Mouse (Mus musculus): ENCODE results near the gene Nudt12.

The Nudt12 gene

DNA sequence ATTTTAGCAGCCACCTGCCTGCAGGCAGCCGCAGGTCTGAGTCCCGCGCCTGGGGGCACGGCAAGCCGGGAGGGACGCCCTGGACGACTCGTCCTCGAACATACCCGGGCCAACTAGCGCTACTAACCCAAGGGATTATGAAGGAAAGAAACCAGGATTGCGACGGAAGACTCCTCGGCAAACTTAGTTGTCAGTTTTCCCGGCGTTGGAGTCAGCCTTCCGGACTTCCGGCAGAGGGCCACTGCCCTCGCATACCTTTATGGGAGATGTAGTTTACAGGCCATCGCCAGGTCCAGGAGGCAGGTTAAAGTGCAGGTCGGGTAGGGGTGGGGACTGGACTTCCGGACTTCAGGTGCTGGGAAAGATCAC, at the start of gene Nudt12:
Nudt12 (minus strand) TSS at position 282 of the 369 bp plus-strand sequence.
- in situ Hi-C loops (cut with MboI; ENCODE audit: low pct_unique_long_range_greater_than_20kb in 1 of 2, low sequenced_read_pairs in 2 of 2, unreplicated experiment in 1 of 2), result no loop called here

DNA sequence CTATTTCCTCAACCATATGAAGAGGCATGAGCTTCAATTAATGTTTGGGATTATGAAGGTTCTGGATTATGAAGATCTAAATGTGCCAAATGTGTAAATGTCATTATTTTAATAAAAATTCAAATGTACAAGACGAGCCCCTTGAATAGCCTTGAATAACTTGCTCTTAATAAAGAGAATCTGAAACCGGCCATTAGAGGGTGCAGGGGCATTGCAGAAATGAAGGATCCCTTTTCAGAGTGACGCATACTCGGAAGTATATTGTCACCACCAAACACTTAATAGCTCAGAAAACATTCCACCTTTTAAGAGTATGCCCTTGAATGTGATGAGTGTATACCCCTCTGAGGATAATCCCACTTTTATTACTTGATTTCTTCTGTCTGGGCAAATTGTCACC, 40.1 kb upstream of the Nudt12 start:
- in situ Hi-C loops (cut with MboI; ENCODE audit: low pct_unique_long_range_greater_than_20kb in 1 of 2, low sequenced_read_pairs in 2 of 2, unreplicated experiment in 1 of 2), result no loop called here

DNA sequence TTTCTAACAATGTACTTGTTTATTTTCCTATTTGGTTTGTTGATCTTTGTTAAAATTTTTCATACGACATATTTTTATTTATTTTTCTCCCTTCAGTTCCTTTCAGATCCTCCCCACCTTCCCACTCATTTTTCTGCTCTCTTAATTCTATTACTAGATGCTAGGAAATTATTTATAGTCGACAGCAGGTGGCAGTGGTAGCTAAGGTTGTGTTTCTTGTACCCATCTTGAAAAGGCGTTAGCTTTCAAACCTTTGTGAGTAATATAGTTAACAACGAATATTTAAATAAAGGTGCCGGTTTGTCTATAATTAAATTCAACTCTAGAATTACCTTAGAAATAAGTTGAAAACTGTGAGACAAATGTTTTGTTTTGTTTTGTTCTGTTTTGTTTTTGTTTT, 26.6 kb upstream of the Nudt12 start:
- in situ Hi-C loops (cut with MboI; ENCODE audit: low pct_unique_long_range_greater_than_20kb in 1 of 2, low sequenced_read_pairs in 2 of 2, unreplicated experiment in 1 of 2), result no loop called here

DNA sequence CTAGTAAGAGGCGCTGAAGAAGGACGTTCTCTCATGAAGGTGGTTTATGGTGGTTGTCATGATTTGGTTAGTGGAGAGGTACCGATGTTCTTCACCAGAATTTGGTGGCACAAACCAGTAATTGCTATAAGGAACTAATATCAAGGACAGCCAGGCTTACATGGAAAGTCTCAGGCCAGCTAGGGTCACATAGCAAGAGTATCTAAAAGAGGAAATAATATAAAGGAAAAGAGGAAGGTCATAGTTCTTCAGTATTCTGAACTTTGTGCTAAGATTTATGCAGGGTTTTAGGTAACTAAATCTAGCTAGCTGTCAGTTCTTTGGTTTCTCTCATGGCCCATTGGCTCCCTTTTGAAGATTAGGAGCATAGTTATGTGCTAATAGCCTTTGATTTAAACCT, 20.3 kb upstream of the Nudt12 start:
- in situ Hi-C loops (cut with MboI; ENCODE audit: low pct_unique_long_range_greater_than_20kb in 1 of 2, low sequenced_read_pairs in 2 of 2, unreplicated experiment in 1 of 2), result no loop called here

DNA sequence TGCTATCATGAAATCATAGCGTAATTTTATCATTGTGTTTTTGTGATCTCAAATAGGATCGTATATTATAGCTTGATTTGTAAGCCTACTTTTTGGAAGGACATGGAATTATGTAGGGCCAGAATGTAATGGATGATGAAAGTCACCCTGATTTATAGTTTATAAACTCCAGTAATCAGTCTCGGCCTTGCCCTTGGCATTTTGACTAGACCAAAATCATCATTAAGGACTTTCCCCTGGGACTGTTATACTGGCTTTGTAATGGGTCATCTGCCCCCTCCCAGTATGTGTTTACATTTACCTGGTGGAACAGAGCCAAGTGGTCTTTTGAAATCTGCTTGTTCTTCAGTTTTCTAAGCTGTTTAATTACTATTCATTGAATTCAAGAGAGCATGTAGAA, 13.2 kb upstream of the Nudt12 start:
- in situ Hi-C loops (cut with MboI; ENCODE audit: low pct_unique_long_range_greater_than_20kb in 1 of 2, low sequenced_read_pairs in 2 of 2, unreplicated experiment in 1 of 2), result no loop called here

DNA sequence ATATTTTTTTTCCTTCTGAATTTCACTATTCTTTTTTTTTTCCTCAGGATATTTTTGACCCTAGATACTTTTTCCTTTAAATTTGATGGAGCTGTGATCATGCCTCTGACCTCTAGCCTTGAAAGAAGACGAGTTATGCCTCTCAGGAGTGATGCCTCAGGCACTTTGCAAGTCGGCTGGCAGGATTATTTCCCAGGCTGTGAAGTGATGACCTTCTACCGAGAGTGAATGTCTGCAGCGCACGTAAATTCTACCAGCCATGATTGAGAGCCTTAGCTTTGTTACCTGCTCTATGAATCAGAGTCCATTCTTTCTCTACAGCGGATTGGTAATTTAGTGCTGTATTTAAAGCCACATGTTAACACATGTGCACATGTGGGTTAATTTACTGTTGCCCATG, 11.3 kb upstream of the Nudt12 start:
- in situ Hi-C loops (cut with MboI; ENCODE audit: low pct_unique_long_range_greater_than_20kb in 1 of 2, low sequenced_read_pairs in 2 of 2, unreplicated experiment in 1 of 2), result no loop called here

DNA sequence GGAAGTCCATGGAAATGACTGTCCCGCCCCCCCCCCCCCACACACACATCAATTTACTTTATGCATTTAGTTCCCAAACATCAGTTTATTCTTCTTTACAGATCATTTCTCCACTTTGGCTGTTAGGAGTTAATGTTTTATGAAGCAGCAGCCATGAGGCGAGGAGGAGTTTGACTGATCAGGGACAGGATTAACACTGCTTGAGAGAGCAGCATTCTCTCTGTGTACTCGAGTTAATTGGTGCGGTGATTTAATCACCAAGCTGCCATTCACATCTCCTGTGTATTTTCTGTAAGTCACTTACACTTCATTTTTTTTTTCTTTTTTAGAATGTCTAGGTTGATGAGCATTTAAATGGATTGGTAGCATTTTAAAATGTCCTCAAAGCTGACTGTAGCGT, 10.8 kb upstream of the Nudt12 start:
- in situ Hi-C loops (cut with MboI; ENCODE audit: low pct_unique_long_range_greater_than_20kb in 1 of 2, low sequenced_read_pairs in 2 of 2, unreplicated experiment in 1 of 2), result no loop called here

DNA sequence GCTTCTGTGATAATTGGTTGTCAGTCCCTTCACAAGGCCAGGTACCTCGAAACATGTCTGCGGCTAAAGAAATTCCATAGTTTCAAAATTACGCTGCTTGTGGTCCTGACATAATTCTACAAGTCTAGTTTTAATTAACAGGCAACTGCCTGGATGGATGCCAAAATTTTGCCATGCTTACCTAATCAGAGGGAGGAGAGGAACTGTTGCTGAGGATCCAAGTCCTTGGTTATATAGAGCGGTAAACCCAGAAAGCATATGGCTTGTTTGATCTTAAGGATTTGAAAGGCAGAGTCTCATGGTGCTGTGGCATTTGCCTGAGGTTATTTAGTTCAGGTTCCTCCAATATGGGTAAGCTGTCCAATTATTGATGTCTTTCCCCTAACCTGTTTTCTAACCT, 5.5 kb upstream of the Nudt12 start:
- in situ Hi-C loops (cut with MboI; ENCODE audit: low pct_unique_long_range_greater_than_20kb in 1 of 2, low sequenced_read_pairs in 2 of 2, unreplicated experiment in 1 of 2), result no loop called here

DNA sequence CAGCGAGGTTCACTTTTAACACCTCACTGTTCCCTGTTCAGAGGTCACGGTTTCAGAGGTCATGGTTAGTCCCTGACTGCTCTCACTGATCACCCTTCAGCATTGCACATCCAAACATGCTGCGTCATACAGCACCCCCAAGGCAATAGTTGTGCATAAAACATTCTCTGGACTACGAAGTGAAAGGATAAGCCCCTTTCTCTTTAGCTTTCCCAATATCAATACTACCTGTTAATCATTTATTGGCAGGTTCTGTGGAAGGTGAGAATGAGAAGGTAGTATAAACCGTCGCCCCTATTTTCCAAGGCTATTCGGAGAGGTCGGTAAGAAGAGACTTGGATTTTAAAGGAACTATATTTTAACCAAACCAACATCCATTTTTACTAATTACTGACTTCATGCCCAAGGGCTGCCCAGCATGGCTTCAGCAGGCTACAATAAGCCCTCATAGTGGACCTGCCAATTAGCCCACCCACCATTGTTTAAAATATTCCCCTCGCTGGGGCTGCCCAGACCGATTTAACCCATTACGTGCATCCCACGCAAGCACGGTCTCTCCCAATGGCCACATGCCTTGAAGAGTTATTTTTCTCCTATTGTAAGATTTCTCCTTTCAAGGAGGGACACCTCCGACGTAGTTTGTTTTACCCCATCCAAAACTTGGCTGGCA, 616 bp downstream of the Nudt12 start:
- in situ Hi-C loops (cut with MboI; ENCODE audit: low pct_unique_long_range_greater_than_20kb in 1 of 2, low sequenced_read_pairs in 2 of 2, unreplicated experiment in 1 of 2), result no loop called here

DNA sequence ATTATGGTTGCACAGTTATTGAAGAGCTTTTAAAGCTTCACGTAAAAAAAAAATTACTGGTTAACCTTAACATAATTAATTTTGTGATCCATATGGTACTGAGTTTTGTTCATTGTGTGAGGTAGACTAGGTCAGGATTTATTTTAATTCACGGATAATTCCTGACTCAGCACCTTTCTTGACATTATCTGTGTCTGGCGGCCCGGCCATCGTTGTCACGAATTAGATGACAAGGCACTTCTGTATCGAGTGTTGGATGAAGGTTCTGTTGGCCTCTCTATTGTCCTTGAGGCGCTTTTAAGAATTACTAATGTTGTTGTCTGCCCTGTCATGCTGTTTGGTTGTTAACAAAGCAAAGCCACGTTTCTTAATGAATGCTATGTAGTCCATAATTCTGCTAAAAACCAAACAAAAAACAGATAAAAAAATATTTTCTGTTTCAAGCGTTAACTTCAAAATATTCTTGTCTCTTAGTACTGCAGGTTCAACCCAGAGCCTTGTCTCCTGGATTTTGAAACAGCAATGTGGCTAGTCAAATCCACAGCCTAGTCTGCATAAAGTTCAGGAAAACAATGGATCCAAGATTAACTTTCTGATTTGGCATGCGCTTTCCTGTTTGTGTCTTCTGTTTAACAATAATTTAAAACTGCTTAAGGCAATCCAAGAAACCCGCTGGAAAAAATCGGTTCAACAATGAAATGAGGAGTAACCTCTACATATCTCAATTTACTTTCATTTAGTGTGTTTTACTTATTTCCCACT, 1.4 kb downstream of the Nudt12 start:
- in situ Hi-C loops (cut with MboI; ENCODE audit: low pct_unique_long_range_greater_than_20kb in 1 of 2, low sequenced_read_pairs in 2 of 2, unreplicated experiment in 1 of 2), result no loop called here

DNA sequence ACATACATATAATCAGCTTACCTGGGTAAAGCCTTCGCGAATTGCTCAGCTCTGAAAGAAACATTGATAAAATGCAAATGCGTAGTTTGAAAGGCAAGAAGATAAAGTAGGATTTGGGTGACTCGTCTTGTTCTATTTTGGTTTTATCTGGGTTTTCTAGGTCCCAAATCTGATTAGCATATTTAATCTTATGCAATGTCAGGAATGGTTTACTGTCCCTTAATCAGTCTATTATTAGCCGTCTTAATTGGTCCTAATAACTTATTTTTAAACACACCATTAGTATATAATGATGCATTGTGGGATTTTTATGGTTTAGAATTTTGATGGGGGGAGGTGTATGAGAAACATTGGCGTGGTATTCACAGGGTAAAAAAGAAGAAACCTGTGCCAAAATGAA, 21.9 kb downstream of the Nudt12 start, which contains the start of gene Pdzph1:
Pdzph1 (minus strand) TSS at position 101 of the 400 bp plus-strand sequence.
- in situ Hi-C loops (cut with MboI; ENCODE audit: low pct_unique_long_range_greater_than_20kb in 1 of 2, low sequenced_read_pairs in 2 of 2, unreplicated experiment in 1 of 2), result no loop called here

DNA sequence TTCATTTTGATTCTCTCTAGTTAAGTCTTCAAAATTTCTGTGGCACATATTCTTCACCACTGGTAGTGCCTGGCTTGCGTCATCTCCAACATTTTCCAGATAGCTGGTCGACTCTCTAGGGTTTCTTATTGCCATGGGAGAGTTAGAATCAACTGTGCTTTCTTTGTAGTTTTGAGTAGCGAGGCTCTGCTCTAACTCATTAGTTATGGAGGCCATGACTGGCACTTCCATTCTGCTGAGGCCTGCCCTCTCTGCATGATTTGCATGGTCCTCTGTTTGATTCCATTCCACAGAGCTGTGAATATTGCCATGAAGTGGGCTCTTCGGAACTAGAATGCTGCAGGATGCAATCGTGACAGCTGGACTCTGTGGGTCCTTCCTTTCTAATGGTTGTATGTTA, 39.9 kb downstream of the Nudt12 start:
- in situ Hi-C loops (cut with MboI; ENCODE audit: low pct_unique_long_range_greater_than_20kb in 1 of 2, low sequenced_read_pairs in 2 of 2, unreplicated experiment in 1 of 2), result no loop called here

DNA sequence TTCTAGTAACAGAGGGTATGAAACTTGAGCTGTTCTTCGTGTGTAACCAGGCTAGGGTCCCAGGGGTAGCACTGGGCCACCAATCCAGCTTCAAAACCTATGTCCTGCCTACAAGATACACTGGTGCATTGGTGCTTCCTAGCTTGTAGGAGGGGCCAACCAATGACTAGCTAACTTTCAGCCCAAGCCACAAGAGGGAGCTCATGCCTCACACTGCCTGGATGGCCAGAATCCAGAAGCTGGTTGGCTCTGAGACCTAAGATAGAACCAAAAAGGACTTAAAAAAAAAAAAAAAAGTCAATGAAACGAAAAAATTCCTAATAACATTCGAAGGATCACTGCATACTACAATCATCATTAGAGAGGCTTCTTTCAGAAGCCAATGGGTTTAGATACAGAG, 53.3 kb downstream of the Nudt12 start:
- in situ Hi-C loops (cut with MboI; ENCODE audit: low pct_unique_long_range_greater_than_20kb in 1 of 2, low sequenced_read_pairs in 2 of 2, unreplicated experiment in 1 of 2), result no loop called here

DNA sequence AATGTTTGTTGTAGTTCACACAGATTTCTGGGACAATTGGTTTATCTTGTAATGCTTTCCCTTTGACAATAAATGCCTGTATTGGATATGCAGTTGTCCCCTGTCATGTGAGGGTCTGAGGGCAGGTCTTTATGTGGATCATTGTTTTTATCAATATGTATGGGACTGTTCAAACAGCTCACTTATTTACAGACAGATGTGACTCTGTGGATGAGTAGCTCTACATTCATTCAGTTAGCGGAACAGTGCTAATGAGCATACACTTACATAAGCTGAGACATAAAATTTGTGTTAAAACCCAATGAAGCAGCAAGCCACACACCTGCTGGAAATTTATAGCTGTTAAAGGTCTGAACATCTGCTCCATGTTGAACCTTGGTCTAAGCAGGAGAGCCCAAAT, 56.1 kb downstream of the Nudt12 start:
- in situ Hi-C loops (cut with MboI; ENCODE audit: low pct_unique_long_range_greater_than_20kb in 1 of 2, low sequenced_read_pairs in 2 of 2, unreplicated experiment in 1 of 2), result no loop called here

Data from mouse embryonic stem cell (cell line).